Mouse (Mus musculus): Measurements from ENCODE around the gene Macrod1. TPM values are rescaled to one million over a fixed set of nuclear protein-coding genes. Genes with fewer than 3 reads are reported as not detected.

The Macrod1 gene
- total RNA-seq, 1 experiment from 2014 or later, result 3.7 TPM

- no peak for ATAC-seq (ENCODE audit: extremely low read depth, insufficient number of reproducible peaks, low FRiP score, poor library complexity, severe bottlenecking)
Measured at GRCm38 (mm10) chr19:7236742-7237141, 180.1 kb downstream of the Macrod1 start.

GRCm38 (mm10) chr19:7239574-7239973 is 183.0 kb downstream of the Macrod1 start:
- ATAC-seq (ENCODE audit: extremely low read depth, insufficient number of reproducible peaks, low FRiP score, poor library complexity, severe bottlenecking), result no peak

GRCm38 (mm10) chr19:7240291-7240690 is 183.7 kb downstream of the Macrod1 start:
- no peak for ATAC-seq (ENCODE audit: extremely low read depth, insufficient number of reproducible peaks, low FRiP score, poor library complexity, severe bottlenecking)

GRCm38 (mm10) chr19:7240782-7241690 is 184.4 kb downstream of the Macrod1 start, which contains the start of gene Naa40:
Gene Naa40, minus strand, starts transcription at chr19:7241183.
- ATAC-seq (ENCODE audit: extremely low read depth, insufficient number of reproducible peaks, low FRiP score, poor library complexity, severe bottlenecking), result peak; percentile 88

GRCm38 (mm10) chr19:7246021-7246420 is 189.4 kb downstream of the Macrod1 start:
- no peak for ATAC-seq (ENCODE audit: extremely low read depth, insufficient number of reproducible peaks, low FRiP score, poor library complexity, severe bottlenecking)

Other genes starting within 250 kb of the Macrod1 start
- gene Rps6ka4, start 216.2 kb upstream of the Macrod1 start, total RNA-seq (2017), result 15.8 and 18.4 TPM in 2 replicates
- gene Ccdc88b, start 198.6 kb upstream of the Macrod1 start, total RNA-seq (2017), result 97.1 and 136 TPM in 2 replicates
- 103 and 125 TPM in 2 replicates for gene Trmt112, start 147.1 kb upstream of the Macrod1 start, total RNA-seq (2017)
- 693 and 750 TPM in 2 replicates for gene Prdx5, start 146.7 kb upstream of the Macrod1 start, total RNA-seq (2017)
- 37.9 and 40.8 TPM in 2 replicates for gene Esrra, start 135.0 kb upstream of the Macrod1 start, total RNA-seq (2017)
- gene Catsperz, start 131.4 kb upstream of the Macrod1 start, total RNA-seq (2017), result not detected in 2 replicates
- gene Kcnk4, start 122.3 kb upstream of the Macrod1 start, total RNA-seq (2017), result not detected in 2 replicates
- 30.8 and 35.0 TPM in 2 replicates for gene Bad, start 114.9 kb upstream of the Macrod1 start, total RNA-seq (2017)
- 23.5 and 31.7 TPM in 2 replicates for gene Gpr137, start 114.3 kb upstream of the Macrod1 start, total RNA-seq (2017)
- gene Ppp1r14b, start 81.8 kb upstream of the Macrod1 start, total RNA-seq (2017), result 20.1 and 30.6 TPM in 2 replicates
- 12.5 and 13.6 TPM in 2 replicates for gene Plcb3, start 80.3 kb upstream of the Macrod1 start, total RNA-seq (2017)
- gene Fkbp2, start 76.3 kb upstream of the Macrod1 start, total RNA-seq (2017), result 30.4 and 32.4 TPM in 2 replicates
- gene Vegfb, start 69.2 kb upstream of the Macrod1 start, total RNA-seq (2017), result 2.8 and 6.0 TPM in 2 replicates
- gene Dnajc4, start 64.2 kb upstream of the Macrod1 start, total RNA-seq (2017), result 16.4 and 24.4 TPM in 2 replicates
- gene Nudt22, start 60.7 kb upstream of the Macrod1 start, total RNA-seq (2017), result 5.0 TPM in 2 replicates
- gene Trpt1, start 60.7 kb upstream of the Macrod1 start, total RNA-seq (2017), result 1.5 and 1.6 TPM in 2 replicates
- gene Fermt3, start 37.3 kb upstream of the Macrod1 start, total RNA-seq (2017), result 211 and 225 TPM in 2 replicates
- 73.9 and 81.6 TPM in 2 replicates for gene Stip1, start 16.8 kb upstream of the Macrod1 start, total RNA-seq (2017)
- 0.12 TPM in 1 of 2 replicates, not detected in the other for gene Flrt1, start 48.9 kb downstream of the Macrod1 start, total RNA-seq (2017)
- 45.5 and 48.9 TPM in 2 replicates for gene Otub1, start 149.5 kb downstream of the Macrod1 start, total RNA-seq (2017)
- 208 and 218 TPM in 2 replicates for gene Cox8a, start 160.8 kb downstream of the Macrod1 start, total RNA-seq (2017)
- gene Naa40, start 184.4 kb downstream of the Macrod1 start, total RNA-seq (2017), result 19.6 and 24.4 TPM in 2 replicates
- 2.1 and 2.4 TPM in 2 replicates for gene Rcor2, start 210.5 kb downstream of the Macrod1 start, total RNA-seq (2017)

All from neutrophil, adult 5-6 weeks (primary cell).